Mouse (Mus musculus): Measurements from ENCODE around the gene Gm45062. TPM values are rescaled to one million over a fixed set of nuclear protein-coding genes. Genes with fewer than 3 reads are reported as not detected.

The Gm45062 gene
- polyA plus RNA-seq, 1 experiment, result not detected

DNA sequence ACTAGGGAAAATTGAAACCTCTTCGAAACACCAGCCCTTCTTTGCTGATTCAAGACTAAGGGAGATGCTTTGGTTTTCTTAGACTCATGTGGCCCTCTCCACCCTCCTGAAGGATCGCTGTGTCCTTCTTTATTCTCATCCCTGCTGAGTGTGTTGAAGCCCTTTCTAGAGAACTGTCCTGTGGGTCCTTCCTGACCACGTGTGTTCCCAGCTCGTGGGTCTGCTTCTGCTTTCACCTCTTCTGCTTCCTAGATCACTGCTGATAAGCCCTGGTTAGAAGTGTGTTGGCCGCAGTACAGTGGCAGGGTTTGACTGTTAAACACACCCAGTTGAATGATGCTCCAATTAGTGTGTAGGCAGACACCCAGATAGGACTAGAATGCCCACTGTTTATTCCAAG lies 168.4 kb downstream of the Gm45062 start:
- no peaks in the 10 kb centered on the region for H3K27me3 ChIP-seq (ENCODE audit: control insufficient read depth, insufficient read depth, low read length)
- H3K4me3 ChIP-seq (ENCODE audit: low read depth, low read length), result no peak overlapping the region
- no peak overlapping the region for H3K27ac ChIP-seq (ENCODE audit: insufficient read depth, low read depth, low read length)
- WGBS, result 71% methylated on average over 5 of the region's 5 CpGs
- H3K36me3 ChIP-seq (ENCODE audit: control insufficient read depth, insufficient read depth, low read length), result no peaks in the 10 kb centered on the region
- peaks cover 5% of the 10 kb centered on the region; the same call in 1 of the 2 replicates for H3K4me1 ChIP-seq (ENCODE audit: control insufficient read depth, insufficient read depth, insufficient read length, low read length)
- TF ChIP-seq POLR2A (IDR thresholded peaks at IDR 0.05; ENCODE audit: low read depth, low read length), result no peak
- no peak for TF ChIP-seq CTCF (IDR thresholded peaks at IDR 0.05; ENCODE audit: extremely low read depth, insufficient read length, insufficient replicate concordance, low read depth, low read length)

DNA sequence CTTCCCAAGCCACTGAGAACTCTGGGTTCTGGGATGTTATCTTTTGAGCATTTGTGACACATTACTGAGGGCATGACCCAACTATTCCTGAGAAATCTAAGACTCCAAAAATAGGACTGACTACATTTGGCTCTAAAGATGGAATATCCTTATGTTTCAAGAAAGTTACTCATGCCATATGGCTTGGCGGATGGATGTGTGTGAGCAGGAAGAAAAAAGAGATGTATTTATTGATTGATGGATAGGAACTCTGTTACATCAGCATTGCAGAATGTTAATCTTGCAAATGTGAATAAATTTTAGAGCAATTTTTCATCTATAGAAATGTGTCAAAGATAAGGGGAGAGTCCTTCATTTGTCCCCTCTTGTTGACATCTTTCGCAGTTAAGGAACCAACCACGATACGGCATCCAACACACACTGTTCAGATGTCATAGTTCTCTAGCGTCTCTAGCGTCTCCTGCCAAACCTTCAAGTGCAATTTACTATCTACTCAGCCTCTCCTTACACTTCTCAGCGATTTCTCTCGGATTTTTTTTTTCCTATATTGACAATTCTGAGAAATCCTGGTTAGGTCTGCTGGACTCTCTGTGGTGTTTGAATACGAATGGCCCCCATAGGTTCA lies 171.5 kb downstream of the Gm45062 start:
- 94% methylated on average over 9 of the region's 9 CpGs for WGBS
- peaks cover 3% of the 10 kb centered on the region; the same call in 1 of the 2 replicates for H3K4me1 ChIP-seq (ENCODE audit: control insufficient read depth, insufficient read depth, insufficient read length, low read length)
- no peak overlapping the region for H3K27ac ChIP-seq (ENCODE audit: insufficient read depth, low read depth, low read length)
- no peaks in the 10 kb centered on the region for H3K36me3 ChIP-seq (ENCODE audit: control insufficient read depth, insufficient read depth, low read length)
- no peak overlapping the region for H3K4me3 ChIP-seq (ENCODE audit: low read depth, low read length)
- no peaks in the 10 kb centered on the region for H3K27me3 ChIP-seq (ENCODE audit: control insufficient read depth, insufficient read depth, low read length)
- TF ChIP-seq POLR2A (IDR thresholded peaks at IDR 0.05; ENCODE audit: low read depth, low read length) (no peak), CTCF (IDR thresholded peaks at IDR 0.05; ENCODE audit: extremely low read depth, insufficient read length, insufficient replicate concordance, low read depth, low read length) (no peak)

DNA sequence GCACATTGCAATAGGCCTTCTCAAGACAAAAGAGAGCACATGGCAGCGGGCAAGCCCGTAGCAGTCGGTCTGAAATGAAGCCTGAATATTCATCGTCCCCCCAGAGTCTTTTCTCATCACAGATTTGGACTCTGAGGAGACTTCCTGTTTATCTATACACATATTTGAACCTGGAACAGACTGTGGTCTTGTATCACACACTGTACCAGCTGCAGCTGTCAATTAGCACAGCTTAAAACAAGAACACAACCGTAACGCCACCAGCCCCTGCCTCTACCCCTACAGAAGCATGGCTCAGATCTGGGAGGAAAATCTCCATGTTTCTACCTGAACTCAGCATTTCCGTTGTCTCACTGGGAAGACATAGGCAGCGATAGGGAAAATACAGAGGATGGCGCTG lies 173.9 kb downstream of the Gm45062 start:
- Histone ChIP-seq H3K4me1 (ENCODE audit: control insufficient read depth, insufficient read depth, insufficient read length, low read length) (no peaks in the 10 kb centered on the region), H3K27me3 (ENCODE audit: control insufficient read depth, insufficient read depth, low read length) (no peaks in the 10 kb centered on the region), H3K4me3 (ENCODE audit: low read depth, low read length) (no peak overlapping the region), H3K36me3 (ENCODE audit: control insufficient read depth, insufficient read depth, low read length) (no peaks in the 10 kb centered on the region), H3K27ac (ENCODE audit: insufficient read depth, low read depth, low read length) (no peak overlapping the region)
- TF ChIP-seq POLR2A (IDR thresholded peaks at IDR 0.05; ENCODE audit: low read depth, low read length), result no peak
- TF ChIP-seq CTCF (IDR thresholded peaks at IDR 0.05; ENCODE audit: extremely low read depth, insufficient read length, insufficient replicate concordance, low read depth, low read length), result no peak
- WGBS, result 92% methylated on average over 9 of the region's 9 CpGs

DNA sequence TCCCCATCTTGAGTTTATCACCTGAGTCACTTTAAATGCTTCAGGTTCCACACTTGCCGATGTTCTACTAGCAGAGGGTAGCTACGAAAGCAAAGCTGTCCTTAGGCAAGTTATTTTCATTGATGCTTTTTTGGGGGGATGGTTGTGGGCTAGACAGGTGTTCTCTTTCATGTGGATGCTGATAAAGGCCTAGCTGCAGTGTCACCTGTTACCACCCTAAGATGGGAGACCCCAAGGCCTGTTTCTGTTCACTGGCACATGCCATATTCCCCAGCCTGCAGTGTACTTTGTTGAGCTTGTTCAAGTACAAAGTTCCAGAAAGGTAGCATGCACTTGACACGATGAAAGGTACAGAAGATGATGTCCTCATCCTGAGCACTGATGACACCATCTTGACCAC lies 178.7 kb downstream of the Gm45062 start:
- TF ChIP-seq CTCF (IDR thresholded peaks at IDR 0.05; ENCODE audit: extremely low read depth, insufficient read length, insufficient replicate concordance, low read depth, low read length) (no peak), POLR2A (IDR thresholded peaks at IDR 0.05; ENCODE audit: low read depth, low read length) (no peak)
- 95% methylated on average over 3 of the region's 3 CpGs for WGBS

DNA sequence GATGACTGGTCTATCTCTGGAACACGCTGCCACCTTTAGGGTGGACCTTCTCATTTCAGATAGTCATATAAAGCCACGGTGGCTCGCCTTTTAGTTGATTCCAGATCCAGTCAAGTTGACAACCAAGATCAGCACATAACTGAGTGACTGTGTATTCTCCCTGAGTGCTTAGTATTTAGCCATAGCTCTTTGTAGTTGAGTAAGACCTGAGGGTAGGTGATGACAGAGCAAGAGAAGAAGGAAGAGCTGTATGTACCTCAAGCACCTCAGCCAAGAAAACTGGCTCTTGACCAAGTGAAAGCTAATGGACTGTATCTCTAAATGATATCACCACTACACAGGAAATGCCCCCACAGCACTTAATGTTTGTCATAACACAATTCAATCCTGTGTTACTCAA lies 182.6 kb downstream of the Gm45062 start:
- WGBS, result 92% methylated on average over 3 of the region's 3 CpGs
- 0 out of 2 replicates have a peak, but pooled peaks cover 3% of the 10 kb centered on the region for H3K4me1 ChIP-seq (ENCODE audit: control insufficient read depth, insufficient read depth, insufficient read length, low read length)
- H3K27ac ChIP-seq (ENCODE audit: insufficient read depth, low read depth, low read length), result no peak overlapping the region
- no peaks in the 10 kb centered on the region for H3K27me3 ChIP-seq (ENCODE audit: control insufficient read depth, insufficient read depth, low read length)
- TF ChIP-seq CTCF (IDR thresholded peaks at IDR 0.05; ENCODE audit: extremely low read depth, insufficient read length, insufficient replicate concordance, low read depth, low read length), result no peak
- TF ChIP-seq POLR2A (IDR thresholded peaks at IDR 0.05; ENCODE audit: low read depth, low read length), result no peak
- H3K36me3 ChIP-seq (ENCODE audit: control insufficient read depth, insufficient read depth, low read length), result no peaks in the 10 kb centered on the region
- no peak overlapping the region for H3K4me3 ChIP-seq (ENCODE audit: low read depth, low read length)

More for the DNA sequence above, 178.7 kb downstream of the Gm45062 start:
- H3K27ac ChIP-seq (ENCODE audit: insufficient read depth, low read depth, low read length), result no peak overlapping the region
- H3K27me3 ChIP-seq (ENCODE audit: control insufficient read depth, insufficient read depth, low read length), result no peaks in the 10 kb centered on the region
- H3K36me3 ChIP-seq (ENCODE audit: control insufficient read depth, insufficient read depth, low read length), result no peaks in the 10 kb centered on the region
- no peaks in the 10 kb centered on the region for H3K4me1 ChIP-seq (ENCODE audit: control insufficient read depth, insufficient read depth, insufficient read length, low read length)
- H3K4me3 ChIP-seq (ENCODE audit: low read depth, low read length), result no peak overlapping the region

DNA sequence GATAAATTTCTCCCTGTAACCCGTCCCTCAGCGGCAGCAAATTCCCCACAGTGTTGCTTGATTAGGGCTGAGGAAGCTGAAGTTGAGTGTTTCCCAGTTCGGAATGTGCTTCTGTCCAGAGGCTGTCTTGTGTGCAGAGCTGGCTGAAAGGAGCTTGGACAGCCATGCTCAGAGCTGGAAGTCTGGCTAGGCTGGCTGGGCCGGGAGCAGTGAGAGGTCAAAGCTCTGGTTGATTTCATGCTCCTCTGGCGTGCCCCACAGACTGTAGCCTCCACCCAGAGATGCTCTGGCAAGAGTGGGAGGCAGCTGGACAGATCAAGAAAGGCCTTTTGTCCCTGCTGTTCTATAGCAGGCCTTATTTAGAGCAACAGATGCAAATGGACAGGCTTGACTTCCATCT lies 187.5 kb downstream of the Gm45062 start:
- H3K27me3 ChIP-seq (ENCODE audit: control insufficient read depth, insufficient read depth, low read length), result no peaks in the 10 kb centered on the region
- WGBS, result 56% methylated on average over 5 of the region's 5 CpGs
- no peak for TF ChIP-seq CTCF (IDR thresholded peaks at IDR 0.05; ENCODE audit: extremely low read depth, insufficient read length, insufficient replicate concordance, low read depth, low read length)
- no peak for TF ChIP-seq POLR2A (IDR thresholded peaks at IDR 0.05; ENCODE audit: low read depth, low read length)
- no peak overlapping the region for H3K4me3 ChIP-seq (ENCODE audit: low read depth, low read length)
- H3K27ac ChIP-seq (ENCODE audit: insufficient read depth, low read depth, low read length), result peak overlapping the region; percentile 14; the same call in 1 of the 2 replicates
- H3K4me1 ChIP-seq (ENCODE audit: control insufficient read depth, insufficient read depth, insufficient read length, low read length), result 0 out of 2 replicates have a peak, but pooled peaks cover 4% of the 10 kb centered on the region
- H3K36me3 ChIP-seq (ENCODE audit: control insufficient read depth, insufficient read depth, low read length), result no peaks in the 10 kb centered on the region

DNA sequence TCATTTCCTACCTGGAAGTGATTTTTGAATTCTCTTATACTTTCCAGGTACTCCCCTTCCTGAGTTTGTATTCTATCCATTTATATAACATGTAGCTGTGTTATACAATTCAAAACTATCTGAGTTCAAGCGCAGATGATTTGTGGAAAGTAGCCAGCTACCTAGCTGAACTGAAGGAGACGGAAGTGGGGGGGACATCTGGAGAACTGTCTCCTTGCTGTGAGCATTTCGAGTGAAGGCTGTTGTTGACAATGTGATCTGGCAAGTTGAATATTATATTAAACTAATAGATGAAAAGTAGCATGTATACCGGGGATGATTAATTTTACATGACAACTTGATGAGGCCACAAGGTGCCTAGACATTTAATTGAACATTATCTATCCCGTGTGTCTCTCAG lies 196.3 kb downstream of the Gm45062 start:
- H3K4me1 ChIP-seq (ENCODE audit: control insufficient read depth, insufficient read depth, insufficient read length, low read length), result no peaks in the 10 kb centered on the region
- no peaks in the 10 kb centered on the region for H3K27me3 ChIP-seq (ENCODE audit: control insufficient read depth, insufficient read depth, low read length)
- TF ChIP-seq CTCF (IDR thresholded peaks at IDR 0.05; ENCODE audit: extremely low read depth, insufficient read length, insufficient replicate concordance, low read depth, low read length) (no peak), POLR2A (IDR thresholded peaks at IDR 0.05; ENCODE audit: low read depth, low read length) (no peak)
- H3K27ac ChIP-seq (ENCODE audit: insufficient read depth, low read depth, low read length), result no peak overlapping the region
- H3K36me3 ChIP-seq (ENCODE audit: control insufficient read depth, insufficient read depth, low read length), result no peaks in the 10 kb centered on the region
- H3K4me3 ChIP-seq (ENCODE audit: low read depth, low read length), result no peak overlapping the region
- WGBS, result 79% methylated on average over 5 of the region's 5 CpGs
